Mouse (Mus musculus): Measurements from ENCODE around the gene Ampd2. TPM values are rescaled to one million over a fixed set of nuclear protein-coding genes. Genes with fewer than 3 reads are reported as not detected.

Gene Ampd2
- polyA plus RNA-seq (2011; ENCODE audit: insufficient read depth, insufficient read length, low replicate concordance, missing spikeins), result 15.3 and 47.2 TPM in 2 replicates

GRCm38 (mm10) chr3:108086470-108086979, at the start of gene Ampd2:
Gene Ampd2 (minus strand): TSS chr3:108086651.
- Histone ChIP-seq H3K27ac (ENCODE audit: control insufficient read depth, insufficient read depth, low read depth, low read length, poor library complexity) (peak within 1 kb of the TSS; percentile 42), H3K4me3 (replicated peaks; ENCODE audit: control insufficient read depth, low read depth, low read length) (peak within 1 kb of the TSS; percentile 81), H3K4me1 (ENCODE audit: control insufficient read depth, insufficient read depth, low read length) (peaks cover 10% of the 10 kb centered on the region)
- TF ChIP-seq CTCF (IDR thresholded peaks at IDR 0.05; ENCODE audit: control insufficient read depth, insufficient read depth, low read length), result no peak
- no peak; the same call in 1 of the 2 replicates for TF ChIP-seq POLR2A (IDR thresholded peaks at IDR 0.05; ENCODE audit: borderline replicate concordance, control insufficient read depth, low read depth, low read length)
- under 1% methylated on average over 29 of the region's 29 CpGs for WGBS

GRCm38 (mm10) chr3:108134701-108135100, 48.2 kb upstream of the Ampd2 start:
- H3K27ac ChIP-seq (ENCODE audit: control insufficient read depth, insufficient read depth, low read depth, low read length, poor library complexity), result no peak overlapping the region
- TF ChIP-seq POLR2A (IDR thresholded peaks at IDR 0.05; ENCODE audit: borderline replicate concordance, control insufficient read depth, low read depth, low read length) (no peak), CTCF (IDR thresholded peaks at IDR 0.05; ENCODE audit: control insufficient read depth, insufficient read depth, low read length) (no peak)
- WGBS, result 20% methylated on average over 11 of the region's 11 CpGs
- H3K4me3 ChIP-seq (replicated peaks; ENCODE audit: control insufficient read depth, low read depth, low read length), result no peak overlapping the region
- peaks cover 8% of the 10 kb centered on the region; the same call in 1 of the 2 replicates for H3K4me1 ChIP-seq (ENCODE audit: control insufficient read depth, insufficient read depth, low read length)

GRCm38 (mm10) chr3:108132484-108132883, 46.0 kb upstream of the Ampd2 start:
- Histone ChIP-seq H3K27ac (ENCODE audit: control insufficient read depth, insufficient read depth, low read depth, low read length, poor library complexity) (peak overlapping the region; percentile 20; the same call in 1 of the 2 replicates), H3K4me3 (replicated peaks; ENCODE audit: control insufficient read depth, low read depth, low read length) (no peak overlapping the region), H3K4me1 (ENCODE audit: control insufficient read depth, insufficient read depth, low read length) (peaks cover 8% of the 10 kb centered on the region)
- 54% methylated on average over 1 of the region's 1 CpGs for WGBS
- TF ChIP-seq POLR2A (IDR thresholded peaks at IDR 0.05; ENCODE audit: borderline replicate concordance, control insufficient read depth, low read depth, low read length), result no peak
- TF ChIP-seq CTCF (IDR thresholded peaks at IDR 0.05; ENCODE audit: control insufficient read depth, insufficient read depth, low read length), result no peak

- peaks cover 8% of the 10 kb centered on the region for H3K4me1 ChIP-seq (ENCODE audit: control insufficient read depth, insufficient read depth, low read length)
- TF ChIP-seq CTCF (IDR thresholded peaks at IDR 0.05; ENCODE audit: control insufficient read depth, insufficient read depth, low read length), result no peak
- no peak for TF ChIP-seq POLR2A (IDR thresholded peaks at IDR 0.05; ENCODE audit: borderline replicate concordance, control insufficient read depth, low read depth, low read length)
- H3K4me3 ChIP-seq (replicated peaks; ENCODE audit: control insufficient read depth, low read depth, low read length), result no peak overlapping the region
- H3K27ac ChIP-seq (ENCODE audit: control insufficient read depth, insufficient read depth, low read depth, low read length, poor library complexity), result no peak overlapping the region
- 63% methylated on average over 1 of the region's 1 CpGs for WGBS
Measured at GRCm38 (mm10) chr3:108131821-108132220, 45.4 kb upstream of the Ampd2 start.

GRCm38 (mm10) chr3:108131216-108131615, 44.8 kb upstream of the Ampd2 start:
- no peak overlapping the region for H3K27ac ChIP-seq (ENCODE audit: control insufficient read depth, insufficient read depth, low read depth, low read length, poor library complexity)
- peaks cover 8% of the 10 kb centered on the region for H3K4me1 ChIP-seq (ENCODE audit: control insufficient read depth, insufficient read depth, low read length)
- no peak overlapping the region for H3K4me3 ChIP-seq (replicated peaks; ENCODE audit: control insufficient read depth, low read depth, low read length)
- WGBS, result 86% methylated on average over 5 of the region's 5 CpGs
- TF ChIP-seq POLR2A (IDR thresholded peaks at IDR 0.05; ENCODE audit: borderline replicate concordance, control insufficient read depth, low read depth, low read length) (no peak), CTCF (IDR thresholded peaks at IDR 0.05; ENCODE audit: control insufficient read depth, insufficient read depth, low read length) (no peak)

- WGBS, result 61% methylated on average over 4 of the region's 4 CpGs
- Histone ChIP-seq H3K4me3 (replicated peaks; ENCODE audit: control insufficient read depth, low read depth, low read length) (no peak overlapping the region), H3K27ac (ENCODE audit: control insufficient read depth, insufficient read depth, low read depth, low read length, poor library complexity) (no peak overlapping the region), H3K4me1 (ENCODE audit: control insufficient read depth, insufficient read depth, low read length) (peaks cover 8% of the 10 kb centered on the region)
- TF ChIP-seq POLR2A (IDR thresholded peaks at IDR 0.05; ENCODE audit: borderline replicate concordance, control insufficient read depth, low read depth, low read length), result no peak
- no peak for TF ChIP-seq CTCF (IDR thresholded peaks at IDR 0.05; ENCODE audit: control insufficient read depth, insufficient read depth, low read length)
Measured at GRCm38 (mm10) chr3:108129804-108130203, 43.4 kb upstream of the Ampd2 start.

- 75% methylated on average over 4 of the region's 4 CpGs for WGBS
- Histone ChIP-seq H3K27ac (ENCODE audit: control insufficient read depth, insufficient read depth, low read depth, low read length, poor library complexity) (no peak overlapping the region), H3K4me1 (ENCODE audit: control insufficient read depth, insufficient read depth, low read length) (peaks cover 8% of the 10 kb centered on the region), H3K4me3 (replicated peaks; ENCODE audit: control insufficient read depth, low read depth, low read length) (no peak overlapping the region)
- TF ChIP-seq POLR2A (IDR thresholded peaks at IDR 0.05; ENCODE audit: borderline replicate concordance, control insufficient read depth, low read depth, low read length), result no peak
Measured at GRCm38 (mm10) chr3:108129367-108129766, 42.9 kb upstream of the Ampd2 start.

GRCm38 (mm10) chr3:108128520-108128919, 42.1 kb upstream of the Ampd2 start:
- 71% methylated on average over 5 of the region's 5 CpGs for WGBS
- no peak for TF ChIP-seq POLR2A (IDR thresholded peaks at IDR 0.05; ENCODE audit: borderline replicate concordance, control insufficient read depth, low read depth, low read length)
- TF ChIP-seq CTCF (IDR thresholded peaks at IDR 0.05; ENCODE audit: control insufficient read depth, insufficient read depth, low read length), result no peak
- H3K4me1 ChIP-seq (ENCODE audit: control insufficient read depth, insufficient read depth, low read length), result peaks cover 8% of the 10 kb centered on the region
- no peak overlapping the region for H3K4me3 ChIP-seq (replicated peaks; ENCODE audit: control insufficient read depth, low read depth, low read length)
- peak overlapping the region; percentile 33; the same call in 1 of the 2 replicates for H3K27ac ChIP-seq (ENCODE audit: control insufficient read depth, insufficient read depth, low read depth, low read length, poor library complexity)

- peaks cover 2% of the 10 kb centered on the region for H3K4me1 ChIP-seq (ENCODE audit: control insufficient read depth, insufficient read depth, low read length)
Measured at GRCm38 (mm10) chr3:108126327-108126726, 39.9 kb upstream of the Ampd2 start.

More at GRCm38 (mm10) chr3:108126327-108126726, 39.9 kb upstream of the Ampd2 start:
- H3K4me3 ChIP-seq (replicated peaks; ENCODE audit: control insufficient read depth, low read depth, low read length), result no peak overlapping the region
- no peak overlapping the region for H3K27ac ChIP-seq (ENCODE audit: control insufficient read depth, insufficient read depth, low read depth, low read length, poor library complexity)
- TF ChIP-seq CTCF (IDR thresholded peaks at IDR 0.05; ENCODE audit: control insufficient read depth, insufficient read depth, low read length), result no peak
- no peak for TF ChIP-seq POLR2A (IDR thresholded peaks at IDR 0.05; ENCODE audit: borderline replicate concordance, control insufficient read depth, low read depth, low read length)
- WGBS, result 80% methylated on average over 3 of the region's 3 CpGs
